Mouse (Mus musculus): ENCODE measurements around the gene Slc51a.
A peak's percentile ranks its signal among the peaks of the same experiment; 100 is the strongest.

The Slc51a gene

GRCm38 (mm10) chr16:32431047-32431591, 56.6 kb downstream of the Slc51a start:
- DNase-seq (ENCODE audit: low read depth, low spot score), result no peak

- DNase-seq (ENCODE audit: low read depth, low spot score), result peak; percentile 81
These were observed 57.1 kb downstream of the Slc51a start, which contains the start of gene Pcyt1a for GRCm38 (mm10) chr16:32430474-32431046. Gene Pcyt1a, plus strand, starts transcription at chr16:32430921.

GRCm38 (mm10) chr16:32427506-32427905, 60.2 kb downstream of the Slc51a start:
- DNase-seq (ENCODE audit: low read depth, low spot score), result no peak

Measured in retina, adult 2 months (tissue).